Mouse (Mus musculus) limb, embryonic 11.5 days (tissue): ENCODE data around the gene Rp9. TPM values are rescaled to one million over a fixed set of nuclear protein-coding genes. Genes with fewer than 3 reads are reported as not detected.

Experiments used
- ATAC-seq: fragments of 200-750 bp; cut with Nextera tagmentation; 2 replicates; pipeline ENCODE4 v1.8.0; 2017; ENCODE audit warnings: low read depth; ENCODE audit not compliant: insufficient number of reproducible peaks, low FRiP score, low TSS enrichment
- DNase-seq: peaks from one replicate; pipeline ENCODE4 v3.0.0-alpha.2; 2015; ENCODE audit warnings: low spot score
- H3K27ac ChIP-seq: fragments of 300-500 bp; sonication (generic); replicated peaks from 2 replicates; pipeline ENCODE4 v1.5.1; 2014; ENCODE audit warnings: low read depth, mild to moderate bottlenecking, low read length
- H3K27me3 ChIP-seq: fragments of 300-500 bp; sonication (generic); 2 replicates; pipeline ENCODE4 v1.6.1; 2014; ENCODE audit warnings: mild to moderate bottlenecking, low read length, mixed read lengths; ENCODE audit not compliant: control insufficient read depth, insufficient read depth
- H3K36me3 ChIP-seq: fragments of 300-500 bp; sonication (generic); 2 replicates; pipeline ENCODE4 v1.6.1; 2014; ENCODE audit warnings: mild to moderate bottlenecking, low read length, moderate library complexity, mixed read lengths; ENCODE audit not compliant: control insufficient read depth, insufficient read depth
- H3K4me1 ChIP-seq: fragments of 300-500 bp; sonication (generic); 2 replicates; pipeline ENCODE4 v1.6.1; 2014; ENCODE audit warnings: low read length, mixed read lengths; ENCODE audit not compliant: control insufficient read depth, insufficient read depth
- H3K4me2 ChIP-seq: fragments of 300-500 bp; sonication (generic); 2 replicates; pipeline ENCODE4 v1.6.1; 2014; ENCODE audit warnings: low read depth, mild to moderate bottlenecking, moderate library complexity; ENCODE audit not compliant: severe bottlenecking
- H3K4me3 ChIP-seq: fragments of 300-500 bp; sonication (generic); 2 replicates; pipeline ENCODE4 v1.5.1; 2014; ENCODE audit warnings: low read depth, low read length
- H3K9ac ChIP-seq: fragments of 300-500 bp; sonication (generic); 2 replicates; pipeline ENCODE4 v1.6.1; 2014; ENCODE audit warnings: mild to moderate bottlenecking, low read length
- H3K9me3 ChIP-seq: fragments of 300-500 bp; sonication (generic); 2 replicates; pipeline ENCODE4 v1.6.1; 2016; ENCODE audit warnings: low read length; ENCODE audit not compliant: control insufficient read depth
- WGBS: fragments of 180-500 bp; shearing (Covaris S2); extraction: QIAGEN DNeasy Blood & Tissue Kit; methylation state at CpG from one replicate; pipeline ENCODE4 v1.1.7; 2014; 5-methylcytosine and 5-hydroxymethylcytosine counted together
- polyA plus RNA-seq: library from polyadenylated mRNA; unstranded; fragments of >200 nt; fragmentation: Nextera tagmentation; extraction: Ambion mirVana; gene quantifications from 2 replicates; pipeline ENCODE4 v1.2.1, GENCODE M21; 2014

Gene Rp9
- polyA plus RNA-seq, 1 experiment from 2014 or later = 62.7 TPM

DNA sequence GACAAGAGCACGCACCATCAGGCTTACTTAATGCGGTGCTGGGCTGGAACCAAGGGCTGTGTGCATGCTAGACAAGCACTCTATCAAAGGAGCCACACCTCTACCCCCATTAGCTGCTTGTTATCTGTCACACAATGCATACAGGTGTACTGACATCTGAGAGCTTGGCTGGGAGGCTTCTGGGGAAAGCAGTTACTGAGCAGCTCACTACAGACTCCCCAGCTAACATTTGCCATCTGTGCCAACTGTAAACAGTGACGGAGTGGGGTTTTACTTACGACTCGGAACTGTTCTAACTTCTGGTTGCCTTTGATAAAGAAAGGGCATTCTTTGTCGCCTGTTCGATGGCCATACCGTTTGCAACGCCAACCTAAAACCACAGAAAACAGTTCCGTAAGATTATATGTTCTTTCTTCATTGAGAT, 16.0 kb downstream of the Rp9 start:
- H3K4me3 ChIP-seq = no peak overlapping the region
- ATAC-seq = no peak
- no peak for DNase-seq
- no peaks in the 10 kb centered on the region for H3K4me1 ChIP-seq
- no peak overlapping the region for H3K4me2 ChIP-seq
- no peak overlapping the region for H3K27ac ChIP-seq
- H3K9ac ChIP-seq = no peak overlapping the region
- H3K36me3 ChIP-seq = peaks cover 13% of the 10 kb centered on the region; the same call in 1 of the 2 replicates
- H3K9me3 ChIP-seq = no peaks in the 10 kb centered on the region
- no peaks in the 10 kb centered on the region for H3K27me3 ChIP-seq
- 92% methylated on average over 10 of the region's 10 CpGs for WGBS

- Histone ChIP-seq H3K27ac (no peak overlapping the region), H3K36me3 (peaks cover 14% of the 10 kb centered on the region; the same call in 1 of the 2 replicates), H3K9ac (no peak overlapping the region), H3K4me1 (no peaks in the 10 kb centered on the region), H3K4me2 (no peak overlapping the region), H3K27me3 (no peaks in the 10 kb centered on the region), H3K4me3 (no peak overlapping the region), H3K9me3 (no peaks in the 10 kb centered on the region)
- ATAC-seq = no peak
- DNase-seq = no peak
- 91% methylated on average over 10 of the region's 10 CpGs for WGBS
Observed at GRCm38 (mm10) chr9:22452697-22453096, 16.8 kb downstream of the Rp9 start.

DNA sequence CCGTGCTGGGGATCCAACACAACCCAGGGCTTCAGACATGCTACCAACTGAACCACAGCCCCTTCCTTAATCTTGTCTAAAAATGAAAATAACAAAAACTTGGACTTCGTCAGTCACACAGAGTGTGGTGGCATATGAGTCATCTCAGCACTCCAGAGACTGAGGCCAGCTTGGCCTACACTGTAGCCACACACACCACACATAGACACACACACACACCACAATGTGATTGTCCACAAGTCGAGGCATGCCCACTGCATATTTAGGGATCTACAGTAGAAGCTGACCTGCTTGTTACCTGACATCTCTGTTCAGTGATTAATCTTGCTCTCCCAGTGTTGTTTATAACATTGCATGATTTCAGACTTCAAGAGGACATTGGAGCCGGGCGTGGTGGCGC, 20.3 kb downstream of the Rp9 start:
- Histone ChIP-seq H3K4me1 (no peaks in the 10 kb centered on the region), H3K9ac (no peak overlapping the region), H3K4me3 (no peak overlapping the region), H3K4me2 (no peak overlapping the region), H3K9me3 (no peaks in the 10 kb centered on the region), H3K27ac (no peak overlapping the region), H3K27me3 (no peaks in the 10 kb centered on the region), H3K36me3 (peaks cover 15% of the 10 kb centered on the region; the same call in 1 of the 2 replicates)
- DNase-seq = no peak
- WGBS = 93% methylated on average over 6 of the region's 6 CpGs
- no peak for ATAC-seq

- H3K9me3 ChIP-seq = no peaks in the 10 kb centered on the region
- 86% methylated on average over 13 of the region's 13 CpGs for WGBS
- no peak overlapping the region for H3K9ac ChIP-seq
- H3K27me3 ChIP-seq = no peaks in the 10 kb centered on the region
- H3K4me2 ChIP-seq = no peak overlapping the region
- no peak overlapping the region for H3K27ac ChIP-seq
- no peaks in the 10 kb centered on the region for H3K4me1 ChIP-seq
- DNase-seq (no peak), ATAC-seq (no peak)
- H3K36me3 ChIP-seq = peaks cover 13% of the 10 kb centered on the region; the same call in 1 of the 2 replicates
- H3K4me3 ChIP-seq = no peak overlapping the region
Observed at GRCm38 (mm10) chr9:22448420-22448819, 21.1 kb downstream of the Rp9 start.

DNA sequence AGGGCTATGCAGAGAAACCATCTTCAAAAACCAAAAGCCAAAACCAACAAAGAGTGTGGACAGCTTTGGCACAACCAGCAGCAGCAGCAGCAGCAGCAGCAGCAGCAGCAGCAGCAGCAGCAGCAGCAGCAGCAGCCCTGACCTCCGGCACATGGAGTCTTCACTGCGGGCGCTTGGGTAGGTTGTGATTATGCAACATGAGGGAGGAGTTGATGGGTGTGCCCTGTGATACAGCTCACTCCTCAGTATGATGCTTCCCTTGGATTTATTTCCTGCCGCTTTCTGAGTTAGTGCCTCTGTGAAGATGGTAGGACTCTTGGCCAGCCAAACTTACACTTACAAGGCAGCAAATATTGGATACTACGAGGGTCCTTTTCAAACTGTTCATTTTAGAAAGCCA, 22.3 kb downstream of the Rp9 start:
- Histone ChIP-seq H3K27ac (no peak overlapping the region), H3K27me3 (no peaks in the 10 kb centered on the region), H3K36me3 (peaks cover 13% of the 10 kb centered on the region; the same call in 1 of the 2 replicates), H3K4me3 (no peak overlapping the region), H3K4me1 (no peaks in the 10 kb centered on the region), H3K9ac (no peak overlapping the region), H3K9me3 (no peaks in the 10 kb centered on the region), H3K4me2 (no peak overlapping the region)
- DNase-seq (no peak), ATAC-seq (no peak)
- WGBS = 91% methylated on average over 5 of the region's 5 CpGs

DNA sequence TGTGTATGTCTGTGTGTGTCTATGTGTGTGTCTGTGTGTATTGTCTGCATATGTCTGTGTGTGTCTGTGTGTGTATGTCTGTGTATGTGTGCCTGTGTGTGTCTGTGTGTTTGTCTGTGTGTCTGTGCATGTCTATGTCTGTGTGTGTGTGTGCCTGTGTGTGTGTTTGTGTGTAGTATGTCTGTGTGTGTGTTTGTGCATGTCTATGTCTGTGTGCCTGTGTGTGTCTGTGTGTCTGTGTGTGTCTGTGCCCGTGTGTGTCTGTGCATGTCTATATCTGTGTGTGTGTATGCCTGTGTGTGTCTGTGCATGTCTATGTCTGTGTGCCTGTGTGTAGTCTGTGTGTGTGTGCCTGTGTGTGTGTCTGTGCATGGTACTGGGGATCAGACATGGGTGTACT, 24.4 kb downstream of the Rp9 start:
- 88% methylated on average over 1 of the region's 1 CpGs for WGBS
- ATAC-seq = no peak

DNA sequence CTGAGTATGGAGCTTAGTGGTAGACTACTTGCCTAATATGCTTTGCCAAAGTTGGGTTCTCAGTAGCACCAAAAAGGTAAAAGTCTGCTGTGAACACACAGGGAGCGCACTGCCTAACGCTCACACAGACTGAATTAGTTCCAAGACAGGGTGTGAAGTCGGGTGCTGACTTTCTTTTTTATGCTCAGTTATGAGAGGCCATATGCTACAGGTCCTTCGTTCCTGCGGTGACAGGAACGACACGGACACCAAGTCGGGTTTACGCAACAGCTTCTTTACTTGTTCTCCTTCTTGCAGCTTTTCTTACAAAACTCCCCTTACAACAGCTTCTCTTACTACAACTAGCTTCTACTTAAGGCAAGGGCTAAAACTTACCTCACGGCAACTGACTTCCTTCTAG, 26.4 kb downstream of the Rp9 start:
- H3K27me3 ChIP-seq = no peaks in the 10 kb centered on the region
- peaks cover 3% of the 10 kb centered on the region; the same call in 1 of the 2 replicates for H3K36me3 ChIP-seq
- 91% methylated on average over 10 of the region's 10 CpGs for WGBS
- H3K4me1 ChIP-seq = no peaks in the 10 kb centered on the region
- no peak for ATAC-seq
- no peak overlapping the region for H3K4me3 ChIP-seq
- no peaks in the 10 kb centered on the region for H3K9me3 ChIP-seq
- H3K27ac ChIP-seq = no peak overlapping the region
- no peak for DNase-seq
- H3K4me2 ChIP-seq = no peak overlapping the region
- no peak overlapping the region for H3K9ac ChIP-seq

More for the DNA sequence above, 24.4 kb downstream of the Rp9 start:
- no peak for DNase-seq
- Histone ChIP-seq H3K4me2 (no peak overlapping the region), H3K27ac (no peak overlapping the region), H3K9me3 (no peaks in the 10 kb centered on the region), H3K9ac (no peak overlapping the region), H3K4me3 (no peak overlapping the region), H3K27me3 (no peaks in the 10 kb centered on the region), H3K4me1 (no peaks in the 10 kb centered on the region), H3K36me3 (peaks cover 10% of the 10 kb centered on the region; the same call in 1 of the 2 replicates)

DNA sequence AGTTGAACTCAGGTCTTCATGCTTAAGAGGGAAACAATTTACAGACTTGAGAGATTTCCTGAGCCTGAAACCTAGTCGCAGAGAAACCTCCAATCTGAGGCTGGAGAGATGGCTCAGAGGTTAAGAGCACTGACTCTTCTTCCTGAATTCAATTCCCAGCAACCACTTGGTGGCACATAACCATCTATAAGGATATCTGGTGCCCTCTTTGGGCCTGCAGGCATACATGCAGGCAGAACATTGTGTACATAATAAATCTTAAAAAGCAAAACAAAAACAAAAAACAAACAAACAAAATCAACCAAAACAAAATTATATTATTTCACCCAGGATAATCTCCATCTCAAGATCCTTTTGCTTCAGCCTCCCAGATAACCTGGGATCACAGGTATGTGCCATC, 30.7 kb downstream of the Rp9 start:
- no peaks in the 10 kb centered on the region for H3K36me3 ChIP-seq
- ATAC-seq (no peak), DNase-seq (no peak)
- H3K4me3 ChIP-seq = no peak overlapping the region
- no peaks in the 10 kb centered on the region for H3K9me3 ChIP-seq
- H3K4me2 ChIP-seq = no peak overlapping the region
- H3K4me1 ChIP-seq = no peaks in the 10 kb centered on the region
- WGBS = 71% methylated on average over 1 of the region's 1 CpGs
- no peak overlapping the region for H3K9ac ChIP-seq
- H3K27me3 ChIP-seq = no peaks in the 10 kb centered on the region
- no peak overlapping the region for H3K27ac ChIP-seq

GRCm38 (mm10) chr9:22434101-22434500, 35.4 kb downstream of the Rp9 start:
- Histone ChIP-seq H3K4me1 (peaks cover 3% of the 10 kb centered on the region; the same call in 1 of the 2 replicates), H3K27ac (no peak overlapping the region), H3K4me3 (no peak overlapping the region), H3K4me2 (no peak overlapping the region), H3K9ac (no peak overlapping the region), H3K27me3 (no peaks in the 10 kb centered on the region), H3K9me3 (no peaks in the 10 kb centered on the region), H3K36me3 (no peaks in the 10 kb centered on the region)
- DNase-seq = no peak
- 98% methylated on average over 2 of the region's 2 CpGs for WGBS
- ATAC-seq = no peak
